ENCODE assay signal across 9 mouse cellular contexts in genomic region chr13:83526066-83526465, GRCm38 (mm10). TPM values are rescaled to one million over a fixed set of nuclear protein-coding genes. Genes with fewer than 3 reads are reported as not detected.
A peak's percentile ranks its signal among the peaks of the same experiment; 100 is the strongest.
DNase-seq lines count a peak whose midpoint lies in the region; ATAC-seq and TF ChIP-seq lines count a peak whose summit lies in the region.
"Had no signal": no experiment of that assay in that cellular context is flagged by ENCODE, and none has a peak within 500 bp of the region (broad histone marks: within the 10 kb centered on the region; RNA-seq: fewer than 3 reads in every experiment).

No protein-coding gene starts in this region.

- no peak for ATAC-seq in heart, embryonic 15.5 days (replicated peaks; ENCODE audit: insufficient number of reproducible peaks, insufficient read depth, low FRiP score, low read depth)
- ATAC-seq in liver, embryonic 16.5 days (ENCODE audit: low read depth) = no peak

- no peak for TF ChIP-seq POLR2A in kidney, adult 2 months (IDR thresholded peaks at IDR 0.05; ENCODE audit: low read depth, low read length)

- no peaks in the 10 kb centered on the region for H3K9me3 ChIP-seq in heart, embryonic 15.5 days (replicated peaks)
- no peaks in the 10 kb centered on the region for H3K9me3 ChIP-seq in liver, embryonic 16.5 days (replicated peaks; ENCODE audit: control insufficient read depth, low read length)

- WGBS in kidney, adult 2 months = 37% methylated on average over 6 of the region's 6 CpGs
- 7% methylated on average over 6 of the region's 6 CpGs for WGBS in heart, embryonic 15.5 days
- WGBS in liver, embryonic 16.5 days (ENCODE audit: insufficient replicate concordance) = 10% methylated on average over 6 of the region's 6 CpGs

- H3K27ac ChIP-seq in kidney, adult 2 months (ENCODE audit: insufficient read depth, low read depth, low read length) = peak overlapping the region; percentile 50; the same call in 1 of the 2 replicates
- peak overlapping the region; percentile 96 for H3K27ac ChIP-seq in heart, embryonic 15.5 days
- no peak overlapping the region for H3K27ac ChIP-seq in liver, embryonic 16.5 days (ENCODE audit: low read length)

- TF ChIP-seq CTCF in kidney, adult 2 months (conservative IDR thresholded peaks at IDR 0.05; ENCODE audit: insufficient read depth, insufficient read length, low read depth, low read length) = no peak

- H3K4me3 ChIP-seq in kidney, adult 2 months (ENCODE audit: insufficient read depth, low read depth, low read length) = peak overlapping the region; percentile 51
- H3K4me3 ChIP-seq in heart, embryonic 15.5 days = peak overlapping the region; percentile 89
- peak overlapping the region; percentile 67 for H3K4me3 ChIP-seq in liver, embryonic 16.5 days (ENCODE audit: low read depth, low read length)

- no peaks in the 10 kb centered on the region for H3K36me3 ChIP-seq in kidney, adult 2 months (ENCODE audit: control insufficient read depth, insufficient read depth, low read length)
- H3K36me3 ChIP-seq in heart, embryonic 15.5 days = no peaks in the 10 kb centered on the region
- no peaks in the 10 kb centered on the region for H3K36me3 ChIP-seq in liver, embryonic 16.5 days (ENCODE audit: control insufficient read depth, insufficient read depth)

- H3K27me3 ChIP-seq in kidney, adult 2 months (replicated peaks; ENCODE audit: control insufficient read depth, insufficient read depth, low read length) = no peaks in the 10 kb centered on the region
- no peaks in the 10 kb centered on the region for H3K27me3 ChIP-seq in heart, embryonic 15.5 days
- peaks cover 7% of the 10 kb centered on the region; the same call in 1 of the 2 replicates for H3K27me3 ChIP-seq in liver, embryonic 16.5 days (ENCODE audit: control insufficient read depth, insufficient read depth, low read depth, low read length)

- peak overlapping the region; percentile 68 for H3K4me2 ChIP-seq in heart, embryonic 15.5 days
- peak overlapping the region; percentile 75 for H3K4me2 ChIP-seq in liver, embryonic 16.5 days (ENCODE audit: low read depth, low read length)

- no peak for DNase-seq in kidney, adult 2 months
- no peak for DNase-seq in kidney, postnatal 25 days
- DNase-seq in brain, adult 2 months (ENCODE audit: low read depth, low spot score) = peak; percentile 50
- no peak for DNase-seq in ovary, postnatal 36 days (ENCODE audit: low spot score)
- no peak for DNase-seq in adrenal gland, postnatal 36 days
- DNase-seq in gastrocnemius, postnatal 25 days = no peak

- no peaks in the 10 kb centered on the region; the same call in 1 of the 2 replicates for H3K4me1 ChIP-seq in kidney, adult 2 months (ENCODE audit: control insufficient read depth, insufficient read depth, low read length)
- peaks cover 17% of the 10 kb centered on the region for H3K4me1 ChIP-seq in heart, embryonic 15.5 days (replicated peaks)
- H3K4me1 ChIP-seq in liver, embryonic 16.5 days (ENCODE audit: control insufficient read depth, low read depth, low read length) = peaks cover 4% of the 10 kb centered on the region

- peak overlapping the region; percentile 78 for H3K9ac ChIP-seq in heart, embryonic 15.5 days
- no peak overlapping the region for H3K9ac ChIP-seq in liver, embryonic 16.5 days (ENCODE audit: low read depth, low read length)

RNA-seq across cellular contexts. Expression of gene Mef2c, which starts 22.2 kb away (rescaled TPM):
- polyA plus RNA-seq in kidney, adult 2 months (2012; rRNA removed) = 9.2 and 12.8 TPM in 2 replicates
- polyA plus RNA-seq in heart, embryonic 15.5 days (2015; fragmentation: Nextera tagmentation; extraction: Ambion mirVana) = 88.9 and 98.0 TPM in 2 replicates
- 11.9 and 13.0 TPM in 2 replicates for polyA plus RNA-seq in liver, embryonic 16.5 days (2015; fragmentation: Nextera tagmentation; extraction: Ambion mirVana)
- total RNA-seq in adrenal gland, postnatal 36 days (2021) = 10 to 100 TPM; 47.2 to 53.0 TPM
- 100 to 1,000 TPM; 295 to 345 TPM for total RNA-seq in gastrocnemius, postnatal 25 days (2021)
- total RNA-seq: MEL had no signal
